Mouse (Mus musculus): ENCODE results near the gene Asb18.

Asb18 gene

GRCm38 (mm10) chr1:90014446-90014845, at the start of gene Asb18:
Asb18 (minus strand) TSS chr1:90014666.
- DNase-seq (ENCODE audit: low read depth, low spot score) = no peak

GRCm38 (mm10) chr1:90060599-90060998, 46.1 kb upstream of the Asb18 start:
- DNase-seq (ENCODE audit: low read depth, low spot score) = peak; percentile 68

- no peak for DNase-seq (ENCODE audit: low read depth, low spot score)
Measured at GRCm38 (mm10) chr1:90060054-90060453, 45.6 kb upstream of the Asb18 start.

GRCm38 (mm10) chr1:90054991-90055390, 40.5 kb upstream of the Asb18 start:
- DNase-seq (ENCODE audit: low read depth, low spot score) = no peak

- DNase-seq (ENCODE audit: low read depth, low spot score) = peak; percentile 82
Measured at GRCm38 (mm10) chr1:90051347-90051746, 36.9 kb upstream of the Asb18 start.

GRCm38 (mm10) chr1:90050046-90050739, 35.7 kb upstream of the Asb18 start:
- DNase-seq (ENCODE audit: low read depth, low spot score) = peak; percentile 46

- no peak for DNase-seq (ENCODE audit: low read depth, low spot score)
Measured at GRCm38 (mm10) chr1:90028305-90028704, 13.8 kb upstream of the Asb18 start.

- DNase-seq (ENCODE audit: low read depth, low spot score) = peak; percentile 49
Measured at GRCm38 (mm10) chr1:90026945-90027344, 12.5 kb upstream of the Asb18 start.

- no peak for DNase-seq (ENCODE audit: low read depth, low spot score)
Measured at GRCm38 (mm10) chr1:90020336-90020735, 5.9 kb upstream of the Asb18 start.

- DNase-seq (ENCODE audit: low read depth, low spot score) = no peak
Measured at GRCm38 (mm10) chr1:90018071-90018470, 3.6 kb upstream of the Asb18 start.

- DNase-seq (ENCODE audit: low read depth, low spot score) = no peak
Measured at GRCm38 (mm10) chr1:90013273-90013672, 1.2 kb downstream of the Asb18 start.

- no peak for DNase-seq (ENCODE audit: low read depth, low spot score)
Measured at GRCm38 (mm10) chr1:90012850-90013249, 1.6 kb downstream of the Asb18 start.

GRCm38 (mm10) chr1:90012168-90012567, 2.3 kb downstream of the Asb18 start:
- DNase-seq (ENCODE audit: low read depth, low spot score) = no peak

- no peak for DNase-seq (ENCODE audit: low read depth, low spot score)
Measured at GRCm38 (mm10) chr1:90010077-90010476, 4.4 kb downstream of the Asb18 start.

GRCm38 (mm10) chr1:90009188-90009587, 5.3 kb downstream of the Asb18 start:
- no peak for DNase-seq (ENCODE audit: low read depth, low spot score)

GRCm38 (mm10) chr1:90006666-90007065, 7.8 kb downstream of the Asb18 start:
- DNase-seq (ENCODE audit: low read depth, low spot score) = no peak

GRCm38 (mm10) chr1:90000981-90001380, 13.5 kb downstream of the Asb18 start:
- DNase-seq (ENCODE audit: low read depth, low spot score) = no peak

GRCm38 (mm10) chr1:89999858-90000257, 14.6 kb downstream of the Asb18 start:
- no peak for DNase-seq (ENCODE audit: low read depth, low spot score)

- DNase-seq (ENCODE audit: low read depth, low spot score) = no peak
Measured at GRCm38 (mm10) chr1:89998696-89999095, 15.8 kb downstream of the Asb18 start.

- peak; percentile 53 for DNase-seq (ENCODE audit: low read depth, low spot score)
Measured at GRCm38 (mm10) chr1:89998076-89998475, 16.4 kb downstream of the Asb18 start.

- DNase-seq (ENCODE audit: low read depth, low spot score) = no peak
Measured at GRCm38 (mm10) chr1:89992256-89992655, 22.2 kb downstream of the Asb18 start.

- DNase-seq (ENCODE audit: low read depth, low spot score) = no peak
Measured at GRCm38 (mm10) chr1:89977261-89977660, 37.2 kb downstream of the Asb18 start.

GRCm38 (mm10) chr1:89976411-89976810, 38.1 kb downstream of the Asb18 start:
- no peak for DNase-seq (ENCODE audit: low read depth, low spot score)

GRCm38 (mm10) chr1:89974541-89974940, 39.9 kb downstream of the Asb18 start:
- no peak for DNase-seq (ENCODE audit: low read depth, low spot score)
